Mouse (Mus musculus) brain, embryonic 14.5 days (tissue): ENCODE measurements around the gene Golga1. TPM values are rescaled to one million over a fixed set of nuclear protein-coding genes. Genes with fewer than 3 reads are reported as not detected.

Experiments used
- DNase-seq: peaks from one replicate; pipeline ENCODE4 v3.0.0-alpha.2; 2011; ENCODE audit warnings: low read depth
- CTCF ChIP-seq: fragments of 200-500 bp; IDR thresholded peaks from 2 replicates; pipeline ENCODE4 v1.5.1; 2012; ENCODE audit warnings: inconsistent platforms, mild to moderate bottlenecking, moderate library complexity, borderline replicate concordance; ENCODE audit not compliant: insufficient read depth, insufficient read length; ENCODE audit errors: extremely low read depth
- POLR2A ChIP-seq: fragments of 200-500 bp; IDR thresholded peaks from 2 replicates; pipeline ENCODE4 v1.6.1; 2012; ENCODE audit warnings: mild to moderate bottlenecking, inconsistent platforms, borderline replicate concordance; ENCODE audit not compliant: poor library complexity, insufficient read depth, insufficient read length, severe bottlenecking; ENCODE audit errors: extremely low read depth
- polyA plus RNA-seq: library from polyadenylated mRNA; depleted of rRNA; stranded (reverse); fragments of >200 nt; gene quantifications from 2 replicates; pipeline ENCODE4 v1.2.3, GENCODE M21; 2012; rRNA removed

Gene Golga1
- polyA plus RNA-seq, 1 experiment = 37.9 TPM

DNA sequence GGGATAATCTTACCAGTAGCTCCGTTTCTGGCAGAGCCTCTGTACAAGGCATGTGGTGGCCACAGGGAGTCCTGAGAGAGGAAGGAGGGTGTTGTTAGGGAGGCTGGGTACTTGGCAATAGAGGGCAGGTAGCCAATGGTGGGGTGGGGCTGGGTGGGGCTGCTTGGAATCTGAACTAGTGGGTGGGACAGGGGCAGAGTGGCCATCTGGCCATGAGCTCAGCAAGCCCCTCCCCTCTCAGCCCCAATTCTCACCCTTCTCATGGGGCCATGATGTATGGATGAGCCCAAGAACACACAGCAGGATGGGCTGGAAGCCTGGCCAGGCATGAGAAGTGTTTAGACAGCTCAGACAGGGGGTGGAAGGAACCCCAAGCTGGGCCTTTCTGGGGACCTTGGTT is 78.0 kb downstream of the Golga1 start:
- no peak for DNase-seq
- TF ChIP-seq CTCF (no peak), POLR2A (no peak)

GRCm38 (mm10) chr2:38986580-38986979 is 78.8 kb downstream of the Golga1 start:
- TF ChIP-seq CTCF (no peak), POLR2A (no peak)
- no peak for DNase-seq

DNA sequence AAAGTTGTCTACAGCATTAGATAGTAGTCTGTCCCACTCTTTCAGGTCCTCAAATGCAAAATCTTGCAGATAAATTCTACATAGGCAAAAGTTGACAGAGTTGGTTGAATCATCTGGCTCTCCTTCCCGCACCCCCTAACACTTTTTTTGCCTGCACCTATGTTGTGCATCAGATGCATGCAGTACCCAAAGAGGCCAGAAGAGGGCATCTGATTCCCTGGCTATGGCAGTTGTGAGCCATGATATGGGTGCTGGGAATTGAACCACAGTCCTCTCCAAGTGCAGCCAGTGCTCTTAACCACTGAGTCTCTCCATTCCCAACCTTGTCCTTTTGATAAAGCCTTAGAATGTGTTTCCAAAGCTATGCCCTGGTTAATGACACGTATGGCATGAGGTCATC is 81.9 kb downstream of the Golga1 start:
- TF ChIP-seq POLR2A (no peak), CTCF (peak; percentile 35; the same call in 1 of the 2 replicates)
- no peak for DNase-seq

GRCm38 (mm10) chr2:38977837-38978236 is 87.5 kb downstream of the Golga1 start:
- no peak for TF ChIP-seq POLR2A
- no peak for TF ChIP-seq CTCF

GRCm38 (mm10) chr2:38975941-38976805 is 89.2 kb downstream of the Golga1 start:
- no peak for DNase-seq
- no peak for TF ChIP-seq POLR2A
- TF ChIP-seq CTCF = no peak

More at GRCm38 (mm10) chr2:38977837-38978236, 87.5 kb downstream of the Golga1 start:
- no peak for DNase-seq

DNA sequence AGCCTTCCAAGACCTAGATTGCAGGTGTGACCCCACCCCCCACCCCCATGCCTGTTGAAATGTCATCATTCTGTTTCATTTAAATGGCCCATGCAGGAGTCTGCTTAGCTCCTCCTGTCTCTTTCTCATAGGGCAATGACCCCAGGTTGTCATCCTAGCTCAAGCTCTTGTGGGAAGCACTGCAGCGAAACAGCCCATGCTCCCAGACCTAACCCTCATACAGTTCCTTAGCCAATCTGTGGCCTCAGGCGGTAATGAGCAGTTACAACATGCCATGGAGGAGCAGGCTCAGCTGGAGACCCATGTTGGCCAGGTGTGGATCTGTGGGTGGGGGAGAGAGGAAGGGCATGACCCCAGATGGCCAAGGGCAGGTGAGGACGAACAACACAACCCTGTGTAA is 90.2 kb downstream of the Golga1 start:
- TF ChIP-seq CTCF (no peak), POLR2A (no peak)
- DNase-seq = no peak

- DNase-seq = no peak
- TF ChIP-seq CTCF (no peak), POLR2A (no peak)
These were observed 91.2 kb downstream of the Golga1 start for GRCm38 (mm10) chr2:38974171-38974570.

DNA sequence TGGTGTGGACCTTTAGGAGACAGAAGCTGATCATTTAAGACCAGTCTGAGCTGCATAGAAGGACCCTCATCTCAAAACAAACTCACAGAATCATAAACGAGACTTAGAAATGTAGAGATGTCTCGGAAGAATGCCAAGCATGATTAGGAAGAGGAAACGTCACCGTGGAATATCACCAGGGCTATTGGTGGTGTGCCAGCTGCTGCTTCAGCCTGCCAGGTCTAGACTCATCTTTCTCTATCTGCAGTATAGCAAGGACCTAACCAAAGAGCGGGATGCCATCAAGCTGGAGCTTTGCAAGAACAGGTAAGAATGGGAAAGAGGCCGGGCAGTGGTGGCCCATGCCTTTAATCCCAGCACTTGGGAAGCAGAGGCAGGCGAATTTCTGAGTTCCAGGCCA is 91.6 kb downstream of the Golga1 start:
- no peak for TF ChIP-seq CTCF
- TF ChIP-seq POLR2A = no peak
- no peak for DNase-seq

DNA sequence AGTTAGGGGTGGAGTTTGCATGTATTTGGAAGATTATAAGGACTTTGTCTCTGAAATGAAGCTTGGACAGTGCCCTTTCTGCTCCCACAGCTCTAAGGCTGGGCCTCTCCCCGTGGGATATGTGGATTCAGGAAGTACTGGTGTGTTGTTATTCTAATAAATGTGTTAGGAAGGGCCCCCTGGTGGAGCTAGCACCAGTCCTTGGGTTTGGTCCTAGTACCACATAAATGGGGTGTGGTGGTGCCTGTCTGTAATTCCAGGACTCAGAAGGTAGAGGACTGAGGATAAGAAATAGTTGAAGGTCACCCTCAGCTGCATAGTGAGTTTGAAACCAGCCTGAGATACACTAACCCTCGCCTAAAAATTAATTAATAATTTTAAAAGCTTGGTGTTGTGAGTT is 92.1 kb downstream of the Golga1 start:
- TF ChIP-seq POLR2A = no peak
- no peak for TF ChIP-seq CTCF
- no peak for DNase-seq

DNA sequence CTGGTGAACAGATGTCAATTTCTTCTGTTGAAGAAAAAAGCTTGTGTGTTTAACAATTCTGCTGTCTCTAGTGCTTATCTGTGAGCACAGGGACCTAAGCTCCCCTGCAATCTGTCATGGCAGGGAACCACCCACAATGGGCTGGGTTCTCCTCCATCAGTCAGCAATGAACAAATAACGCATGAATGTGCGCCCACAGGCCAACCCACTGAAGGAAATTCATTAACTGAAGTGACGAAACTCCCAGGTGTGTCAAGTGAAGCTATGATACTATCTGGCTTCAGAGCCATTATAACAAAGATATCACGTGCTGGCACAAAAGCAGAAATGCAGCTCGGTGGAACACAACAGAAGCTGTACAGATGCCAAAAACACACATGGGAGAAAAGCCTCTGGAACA is 95.3 kb downstream of the Golga1 start:
- no peak for DNase-seq
- TF ChIP-seq POLR2A = no peak

- TF ChIP-seq POLR2A (no peak), CTCF (no peak)
These were observed 95.7 kb downstream of the Golga1 start for GRCm38 (mm10) chr2:38969650-38970049.

More at GRCm38 (mm10) chr2:38969650-38970049, 95.7 kb downstream of the Golga1 start:
- no peak for DNase-seq

Other genes with a start within 250 kb of the Golga1 start
- 4.1 and 5.6 TPM in 2 replicates for gene Nr6a1, start 137.9 kb downstream of the Golga1 start, polyA plus RNA-seq
- gene Olfml2a, start 133.6 kb downstream of the Golga1 start, polyA plus RNA-seq = 2.0 and 5.6 TPM in 2 replicates
- gene Wdr38, start 68.1 kb downstream of the Golga1 start, polyA plus RNA-seq = 1.2 and 1.4 TPM in 2 replicates
- 69.9 and 74.3 TPM in 2 replicates for gene Arpc5l, start 60.2 kb downstream of the Golga1 start, polyA plus RNA-seq
- gene Rpl35, start 59.9 kb downstream of the Golga1 start, polyA plus RNA-seq = 432 and 443 TPM in 2 replicates
- gene Scai, start 125.2 kb upstream of the Golga1 start, polyA plus RNA-seq = 15.2 and 15.9 TPM in 2 replicates
- gene Ppp6c, start 160.9 kb upstream of the Golga1 start, polyA plus RNA-seq = 50.7 and 53.1 TPM in 2 replicates